Mouse (Mus musculus) midbrain, embryonic 15.5 days (tissue): ENCODE measurements around the gene Arpc5. TPM values are rescaled to one million over a fixed set of nuclear protein-coding genes. Genes with fewer than 3 reads are reported as not detected.

Experiments used
- ATAC-seq: fragments of 200-750 bp; cut with Nextera tagmentation; replicated peaks from 2 replicates; pipeline ENCODE4 v1.8.0; 2017; ENCODE audit warnings: moderate TSS enrichment
- H3K27ac ChIP-seq: fragments of 300-500 bp; sonication (generic); 2 replicates; pipeline ENCODE4 v1.5.1; 2015; ENCODE audit warnings: mild to moderate bottlenecking, inconsistent platforms
- H3K27me3 ChIP-seq: fragments of 300-500 bp; sonication (generic); replicated peaks from 2 replicates; pipeline ENCODE4 v1.6.1; 2015; ENCODE audit warnings: inconsistent platforms
- H3K36me3 ChIP-seq: fragments of 300-500 bp; sonication (generic); replicated peaks from 2 replicates; pipeline ENCODE4 v1.6.1; 2015; ENCODE audit warnings: inconsistent platforms
- H3K4me1 ChIP-seq: fragments of 300-500 bp; sonication (generic); 2 replicates; pipeline ENCODE4 v1.6.1; 2015; ENCODE audit warnings: inconsistent platforms
- H3K4me2 ChIP-seq: fragments of 300-500 bp; sonication (generic); 2 replicates; pipeline ENCODE4 v1.6.1; 2015; ENCODE audit warnings: inconsistent platforms, mild to moderate bottlenecking, moderate library complexity
- H3K4me3 ChIP-seq: fragments of 300-500 bp; sonication (generic); 2 replicates; pipeline ENCODE4 v1.5.1; 2015; ENCODE audit warnings: mild to moderate bottlenecking, inconsistent platforms
- H3K9ac ChIP-seq: fragments of 300-500 bp; sonication (generic); 2 replicates; pipeline ENCODE4 v1.6.1; 2015; ENCODE audit warnings: mild to moderate bottlenecking, inconsistent platforms
- H3K9me3 ChIP-seq: fragments of 300-500 bp; sonication (generic); 2 replicates; pipeline ENCODE4 v1.6.1; 2016; ENCODE audit warnings: inconsistent platforms
- WGBS: fragments of 180-500 bp; shearing (Covaris S2); methylation state at CpG from one replicate; pipeline ENCODE4 v1.1.7; 2015; ENCODE audit warnings: mixed read lengths; 5-methylcytosine and 5-hydroxymethylcytosine counted together
- polyA plus RNA-seq: library from polyadenylated mRNA; unstranded; fragments of >200 nt; fragmentation: Nextera tagmentation; extraction: Ambion mirVana; gene quantifications from 2 replicates; pipeline ENCODE4 v1.2.1, GENCODE M21; 2015

The Arpc5 gene
- polyA plus RNA-seq, 1 experiment from 2014 or later, result 344 TPM

GRCm38 (mm10) chr1:152807619-152808391 lies 41.5 kb downstream of the Arpc5 start:
- H3K27ac ChIP-seq, result no peak overlapping the region
- no peaks in the 10 kb centered on the region for H3K36me3 ChIP-seq
- no peak overlapping the region for H3K9ac ChIP-seq
- WGBS, result 84% methylated on average over 18 of the region's 18 CpGs
- H3K4me3 ChIP-seq, result no peak overlapping the region
- ATAC-seq, result no peak
- H3K4me1 ChIP-seq, result no peaks in the 10 kb centered on the region
- H3K4me2 ChIP-seq, result no peak overlapping the region
- H3K27me3 ChIP-seq, result no peaks in the 10 kb centered on the region
- no peaks in the 10 kb centered on the region for H3K9me3 ChIP-seq

GRCm38 (mm10) chr1:152808392-152808680 lies 42.0 kb downstream of the Arpc5 start:
- no peak overlapping the region for H3K4me3 ChIP-seq
- H3K9ac ChIP-seq, result no peak overlapping the region
- H3K27ac ChIP-seq, result no peak overlapping the region
- no peak for ATAC-seq
- 96% methylated on average over 2 of the region's 2 CpGs for WGBS
- H3K9me3 ChIP-seq, result no peaks in the 10 kb centered on the region
- H3K4me2 ChIP-seq, result no peak overlapping the region
- H3K27me3 ChIP-seq, result no peaks in the 10 kb centered on the region
- no peaks in the 10 kb centered on the region for H3K4me1 ChIP-seq
- H3K36me3 ChIP-seq, result no peaks in the 10 kb centered on the region

GRCm38 (mm10) chr1:152809541-152810252 lies 43.4 kb downstream of the Arpc5 start:
- Histone ChIP-seq H3K4me3 (no peak overlapping the region), H3K4me1 (no peaks in the 10 kb centered on the region), H3K27me3 (no peaks in the 10 kb centered on the region), H3K9me3 (no peaks in the 10 kb centered on the region), H3K36me3 (no peaks in the 10 kb centered on the region), H3K27ac (no peak overlapping the region), H3K4me2 (no peak overlapping the region), H3K9ac (no peak overlapping the region)
- ATAC-seq, result no peak
- 45% methylated on average over 8 of the region's 8 CpGs for WGBS

GRCm38 (mm10) chr1:152810533-152811439 lies 44.4 kb downstream of the Arpc5 start:
- Histone ChIP-seq H3K9me3 (no peaks in the 10 kb centered on the region), H3K27ac (no peak overlapping the region), H3K27me3 (no peaks in the 10 kb centered on the region), H3K4me3 (no peak overlapping the region), H3K4me2 (no peak overlapping the region), H3K4me1 (no peaks in the 10 kb centered on the region), H3K9ac (no peak overlapping the region), H3K36me3 (no peaks in the 10 kb centered on the region)
- WGBS, result 58% methylated on average over 13 of the region's 13 CpGs
- no peak for ATAC-seq

GRCm38 (mm10) chr1:152815265-152815701 lies 48.9 kb downstream of the Arpc5 start:
- no peak overlapping the region for H3K4me2 ChIP-seq
- WGBS, result 26% methylated on average over 7 of the region's 7 CpGs
- H3K9ac ChIP-seq, result no peak overlapping the region
- H3K4me1 ChIP-seq, result peaks cover 20% of the 10 kb centered on the region
- H3K36me3 ChIP-seq, result no peaks in the 10 kb centered on the region
- no peaks in the 10 kb centered on the region for H3K9me3 ChIP-seq
- H3K27ac ChIP-seq, result no peak overlapping the region
- H3K27me3 ChIP-seq, result no peaks in the 10 kb centered on the region
- no peak overlapping the region for H3K4me3 ChIP-seq
- ATAC-seq, result peak; percentile 71; the same call in 1 of the 2 replicates

- Histone ChIP-seq H3K9ac (no peak overlapping the region), H3K36me3 (no peaks in the 10 kb centered on the region), H3K4me1 (peaks cover 20% of the 10 kb centered on the region), H3K27ac (peak overlapping the region; percentile 65), H3K4me3 (no peak overlapping the region), H3K4me2 (no peak overlapping the region), H3K27me3 (no peaks in the 10 kb centered on the region), H3K9me3 (no peaks in the 10 kb centered on the region)
- ATAC-seq, result peak; percentile 65
- WGBS, result 22% methylated on average over 12 of the region's 12 CpGs
These were observed 50.9 kb downstream of the Arpc5 start for GRCm38 (mm10) chr1:152817027-152817769.

GRCm38 (mm10) chr1:152817794-152818193 lies 51.5 kb downstream of the Arpc5 start:
- no peaks in the 10 kb centered on the region for H3K36me3 ChIP-seq
- H3K4me3 ChIP-seq, result no peak overlapping the region
- peaks cover 20% of the 10 kb centered on the region for H3K4me1 ChIP-seq
- no peaks in the 10 kb centered on the region for H3K27me3 ChIP-seq
- ATAC-seq, result 0 out of 2 replicates have a peak, but pooled peaks have one; percentile 34
- H3K9ac ChIP-seq, result no peak overlapping the region
- WGBS, result 17% methylated on average over 10 of the region's 10 CpGs
- H3K27ac ChIP-seq, result peak overlapping the region; percentile 65
- H3K4me2 ChIP-seq, result no peak overlapping the region
- no peaks in the 10 kb centered on the region for H3K9me3 ChIP-seq

GRCm38 (mm10) chr1:152819558-152819957 lies 53.2 kb downstream of the Arpc5 start:
- peaks cover 20% of the 10 kb centered on the region for H3K4me1 ChIP-seq
- H3K27me3 ChIP-seq, result no peaks in the 10 kb centered on the region
- no peak overlapping the region for H3K4me2 ChIP-seq
- H3K36me3 ChIP-seq, result no peaks in the 10 kb centered on the region
- 83% methylated on average over 6 of the region's 6 CpGs for WGBS
- H3K27ac ChIP-seq, result no peak overlapping the region
- no peak overlapping the region for H3K9ac ChIP-seq
- ATAC-seq, result no peak
- no peak overlapping the region for H3K4me3 ChIP-seq
- no peaks in the 10 kb centered on the region for H3K9me3 ChIP-seq

GRCm38 (mm10) chr1:152820911-152821695 lies 54.8 kb downstream of the Arpc5 start:
- H3K9ac ChIP-seq, result no peak overlapping the region
- no peak overlapping the region for H3K27ac ChIP-seq
- H3K4me2 ChIP-seq, result no peak overlapping the region
- no peak overlapping the region for H3K4me3 ChIP-seq
- H3K4me1 ChIP-seq, result peaks cover 20% of the 10 kb centered on the region
- ATAC-seq, result no peak
- H3K27me3 ChIP-seq, result no peaks in the 10 kb centered on the region
- WGBS, result 76% methylated on average over 7 of the region's 7 CpGs
- no peaks in the 10 kb centered on the region for H3K36me3 ChIP-seq
- H3K9me3 ChIP-seq, result no peaks in the 10 kb centered on the region

GRCm38 (mm10) chr1:152821746-152822145 lies 55.4 kb downstream of the Arpc5 start:
- Histone ChIP-seq H3K36me3 (no peaks in the 10 kb centered on the region), H3K27ac (no peak overlapping the region), H3K4me1 (peaks cover 14% of the 10 kb centered on the region), H3K9me3 (no peaks in the 10 kb centered on the region), H3K4me2 (no peak overlapping the region), H3K4me3 (no peak overlapping the region), H3K9ac (no peak overlapping the region), H3K27me3 (no peaks in the 10 kb centered on the region)
- WGBS, result 94% methylated on average over 4 of the region's 4 CpGs
- no peak for ATAC-seq

- H3K27ac ChIP-seq, result no peak overlapping the region
- H3K4me1 ChIP-seq, result no peaks in the 10 kb centered on the region
- H3K4me3 ChIP-seq, result no peak overlapping the region
- no peak overlapping the region for H3K4me2 ChIP-seq
- H3K27me3 ChIP-seq, result no peaks in the 10 kb centered on the region
- H3K36me3 ChIP-seq, result no peaks in the 10 kb centered on the region
- ATAC-seq, result no peak
- H3K9ac ChIP-seq, result no peak overlapping the region
- 81% methylated on average over 9 of the region's 9 CpGs for WGBS
- H3K9me3 ChIP-seq, result no peaks in the 10 kb centered on the region
These were observed 57.9 kb downstream of the Arpc5 start for GRCm38 (mm10) chr1:152824206-152824605.
